Mouse (Mus musculus) left cerebral cortex, adult 11 months (tissue): ENCODE measurements around the gene Rbfox3.

Experiments
- DNase-seq: peaks from one replicate; pipeline ENCODE4 v3.0.0; 2022; ENCODE audit warnings: low spot score

The Rbfox3 gene

DNA sequence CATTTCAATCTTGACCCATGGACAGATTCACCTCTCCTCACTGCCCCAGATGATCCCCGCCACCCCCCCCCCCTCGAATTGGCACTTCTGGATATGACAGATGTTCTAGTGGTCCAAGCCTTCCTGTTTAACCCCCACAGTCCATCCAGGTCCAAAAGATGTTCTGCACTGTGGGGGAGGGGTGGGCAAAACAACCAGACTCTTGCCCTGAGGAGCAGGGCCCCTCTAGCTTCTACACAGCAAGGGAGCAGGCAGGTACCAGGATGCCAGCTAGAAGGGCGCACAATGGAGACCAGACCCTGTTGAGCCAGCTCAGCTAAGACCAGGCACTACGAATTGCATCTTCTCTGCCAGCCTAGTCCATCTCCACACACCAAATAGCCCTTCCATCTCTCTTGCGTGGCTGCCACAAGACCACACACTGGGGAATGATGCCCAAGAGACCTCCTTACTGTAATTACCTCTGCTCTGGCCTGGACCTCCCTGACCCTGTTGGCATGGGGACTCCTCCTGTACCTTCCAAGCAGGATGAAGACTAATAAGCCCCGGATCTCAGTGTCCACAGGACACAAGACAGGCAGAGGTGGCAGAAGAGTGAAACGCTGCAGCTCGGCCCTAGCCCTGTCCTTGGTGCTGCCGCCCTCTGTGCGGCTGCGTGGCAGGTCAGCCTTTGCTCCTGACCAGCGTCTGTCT, 5.1 kb downstream of the Rbfox3 start:
- DNase-seq: no peak

DNA sequence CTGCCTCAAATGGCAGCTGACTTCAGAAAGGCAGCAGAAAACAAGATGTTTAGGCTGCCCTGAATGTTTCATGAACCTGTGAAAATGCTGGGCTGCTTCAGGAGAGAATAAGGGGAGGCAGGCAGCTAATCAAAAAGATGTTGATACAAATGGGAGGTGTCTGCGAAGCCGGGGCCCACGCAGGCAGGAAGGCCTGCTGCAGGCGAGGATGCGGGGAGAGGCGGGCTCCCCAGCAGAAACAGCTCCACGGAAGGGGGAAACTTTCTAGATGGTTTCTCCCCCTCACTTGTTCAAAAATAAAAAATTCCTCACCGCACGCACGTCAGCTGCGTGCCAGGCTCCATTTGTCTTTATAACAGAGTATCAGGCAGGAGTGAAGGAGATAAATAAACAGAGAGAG, 5.7 kb downstream of the Rbfox3 start:
- no peak for DNase-seq

DNA sequence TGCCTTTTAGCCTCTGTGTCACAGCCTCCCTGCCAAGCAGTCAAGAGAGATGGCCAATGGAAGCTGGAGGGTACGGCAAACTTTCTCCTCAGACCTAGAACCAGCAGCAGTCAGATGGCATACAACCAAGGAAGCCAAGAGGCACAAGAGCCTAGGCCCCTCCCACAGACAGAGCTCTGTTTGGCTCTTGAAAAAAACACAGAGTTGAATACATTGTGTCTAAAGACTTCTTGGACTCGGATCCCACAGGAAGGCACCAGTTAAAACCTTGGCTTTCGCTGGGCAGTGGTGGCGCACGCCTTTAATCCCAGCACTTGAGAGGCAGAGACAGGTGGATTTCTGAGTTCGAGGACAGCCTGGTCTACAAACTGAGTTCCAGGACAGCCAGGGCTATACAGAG, 7.1 kb downstream of the Rbfox3 start:
- no peak for DNase-seq

DNA sequence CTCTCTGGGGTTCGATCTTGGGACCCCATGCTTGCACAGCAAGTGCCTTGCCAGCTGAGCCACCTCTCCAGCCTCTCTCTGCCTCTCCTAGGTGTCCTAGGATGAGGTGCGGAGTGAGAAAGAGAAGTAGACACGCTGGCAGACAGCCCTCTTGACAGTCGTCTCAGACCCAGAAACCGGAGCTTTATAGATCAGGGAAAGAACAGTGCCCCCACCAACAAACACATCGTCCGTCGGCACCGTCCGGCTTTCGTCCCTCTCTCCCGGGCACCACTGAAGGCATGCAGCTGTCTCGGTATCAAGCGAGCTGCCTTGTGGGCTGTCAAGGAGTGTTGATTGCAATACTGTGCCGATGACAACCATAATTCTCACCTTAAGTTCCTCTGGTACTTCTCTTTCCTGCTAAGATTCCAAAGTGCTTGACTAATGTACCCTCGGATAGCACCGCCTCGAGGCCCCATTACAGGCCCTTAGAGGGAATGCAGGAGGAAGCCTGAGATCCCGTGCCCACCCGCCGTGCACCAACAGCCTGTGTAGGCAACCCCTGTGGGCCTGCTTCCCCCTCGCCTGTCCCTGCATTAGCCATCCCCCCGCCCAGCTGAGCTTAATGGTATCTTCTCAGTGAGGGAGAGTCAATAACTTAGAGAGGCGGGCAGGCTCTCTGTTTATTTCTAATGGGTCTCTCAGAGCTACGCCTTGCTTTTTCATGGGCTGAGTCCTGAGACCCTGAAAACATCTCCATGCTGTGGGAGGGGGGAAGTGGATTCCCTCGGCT, 11.4 kb downstream of the Rbfox3 start:
- DNase-seq: no peak

DNA sequence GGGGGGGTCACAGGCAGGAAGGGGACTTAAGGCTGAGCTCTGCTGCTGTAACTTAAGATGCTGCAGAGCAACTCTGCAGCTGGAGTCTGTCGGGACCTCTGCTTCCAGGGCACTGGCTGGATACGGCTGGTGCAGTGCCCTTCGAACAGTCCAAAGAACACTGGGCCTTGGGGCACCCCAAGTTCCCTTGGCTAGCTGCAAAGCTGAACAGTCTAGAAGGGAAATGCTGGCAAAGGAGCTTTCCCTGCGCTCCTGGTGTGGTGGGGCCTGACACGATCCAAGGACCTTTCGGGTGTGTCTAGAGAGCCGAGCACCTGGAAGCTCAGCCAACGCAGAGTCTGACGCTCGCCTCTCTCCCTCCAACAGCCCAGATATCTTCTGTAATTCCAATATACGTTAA, 12.8 kb downstream of the Rbfox3 start:
- no peak for DNase-seq

DNA sequence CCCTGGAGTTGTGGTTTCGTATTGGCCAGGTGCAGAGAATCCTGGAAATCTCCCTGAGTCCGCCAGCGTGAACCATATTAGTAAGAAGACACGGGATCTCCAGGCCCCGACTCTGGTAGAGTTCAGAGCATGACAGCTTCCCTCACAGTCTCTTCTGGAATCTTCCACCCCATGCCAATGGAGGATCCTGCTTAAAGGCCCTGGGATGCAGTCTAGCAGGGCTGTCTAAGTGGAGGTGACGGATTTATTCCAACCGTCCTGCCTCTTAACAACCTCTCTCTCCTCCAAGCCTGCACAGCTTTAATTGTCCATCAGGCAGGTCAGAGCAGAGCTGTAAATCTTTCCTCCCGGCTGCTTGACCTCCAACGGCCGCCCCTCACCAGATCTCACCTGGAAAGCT, 13.2 kb downstream of the Rbfox3 start:
- DNase-seq: no peak

DNA sequence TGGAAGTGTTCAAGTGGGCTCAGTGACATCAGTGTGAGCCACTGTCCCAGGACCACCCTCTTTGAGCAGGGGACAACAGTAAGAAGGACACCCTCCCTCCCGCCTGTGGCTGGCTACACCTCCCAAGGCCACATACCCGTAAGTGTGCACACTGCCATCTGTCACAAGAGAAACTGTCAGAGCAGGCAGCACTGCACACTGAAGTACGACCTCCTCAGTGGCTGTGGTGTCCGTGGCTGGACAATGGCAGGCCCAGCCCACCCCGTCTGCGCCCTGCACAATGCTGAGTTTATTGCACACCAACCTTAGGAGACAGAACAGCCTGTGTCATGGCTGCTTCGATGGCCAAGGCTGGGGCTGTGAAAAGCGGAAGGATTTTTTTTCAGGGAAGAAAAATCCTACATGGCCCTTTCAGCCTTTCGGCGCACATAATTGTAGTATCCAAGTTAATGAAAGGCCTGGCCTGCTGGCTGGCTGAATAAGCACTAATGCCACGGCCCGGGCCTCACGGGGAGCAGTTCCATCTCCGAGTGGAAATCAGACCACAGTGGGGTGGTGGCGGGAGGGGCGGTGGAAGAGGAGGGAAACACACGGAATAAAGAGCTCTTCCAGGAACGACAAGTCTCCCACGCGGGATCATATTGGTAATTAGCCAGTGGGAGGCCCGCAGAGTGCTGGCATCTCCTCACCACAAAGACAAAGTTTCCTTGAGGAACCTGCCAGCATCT, 14.1 kb downstream of the Rbfox3 start:
- DNase-seq: no peak

DNA sequence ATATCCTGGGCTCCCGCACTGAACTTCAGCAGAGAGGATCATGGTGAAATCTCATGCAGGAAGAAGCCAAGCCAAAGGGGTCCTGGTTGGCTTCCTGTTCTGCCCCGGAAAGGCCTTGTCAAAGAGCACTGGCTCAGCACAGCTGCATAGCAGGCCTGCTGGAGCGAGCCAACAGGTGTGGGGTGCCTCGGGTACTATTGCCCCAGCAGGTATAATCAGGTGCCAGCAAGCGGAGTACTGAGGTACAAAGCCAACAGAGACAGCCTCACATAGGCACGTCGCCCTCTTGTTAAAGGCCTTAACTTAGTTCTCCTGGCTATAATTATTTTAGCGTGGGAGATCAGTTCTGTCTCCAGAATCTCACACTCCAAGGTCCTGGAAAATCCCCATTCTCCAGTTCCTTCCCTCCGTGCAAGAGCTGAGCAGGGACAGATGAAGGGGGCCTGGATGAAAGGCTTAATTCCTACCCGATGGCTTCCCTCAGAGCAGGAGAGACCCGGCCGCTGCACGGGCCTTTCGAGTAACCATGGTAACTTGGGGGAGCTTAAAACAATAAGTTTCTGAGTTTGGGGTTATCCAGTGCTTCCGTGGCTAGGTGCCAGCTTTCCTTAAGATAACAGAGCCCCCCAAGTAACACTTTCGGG, 15.2 kb downstream of the Rbfox3 start:
- DNase-seq: no peak

DNA sequence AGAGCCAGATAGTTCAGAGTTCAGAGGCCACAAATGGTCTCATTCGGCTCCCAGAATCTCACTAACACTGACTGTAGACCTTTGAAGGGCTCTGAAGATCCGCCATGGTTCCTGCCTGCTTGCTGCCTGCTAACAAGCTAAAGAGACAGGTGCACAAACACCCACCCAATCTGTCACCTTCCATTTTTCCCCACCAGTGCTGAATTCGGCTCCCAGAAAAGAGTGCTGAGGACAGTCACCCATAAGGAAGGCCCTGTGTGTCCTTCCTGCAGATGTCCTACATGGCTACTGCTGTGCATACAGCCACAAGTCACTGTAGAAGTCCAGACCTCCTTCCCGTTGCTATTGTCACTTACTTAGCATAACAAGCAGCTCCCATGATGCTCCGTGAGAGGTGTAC, 16.6 kb downstream of the Rbfox3 start:
- no peak for DNase-seq

DNA sequence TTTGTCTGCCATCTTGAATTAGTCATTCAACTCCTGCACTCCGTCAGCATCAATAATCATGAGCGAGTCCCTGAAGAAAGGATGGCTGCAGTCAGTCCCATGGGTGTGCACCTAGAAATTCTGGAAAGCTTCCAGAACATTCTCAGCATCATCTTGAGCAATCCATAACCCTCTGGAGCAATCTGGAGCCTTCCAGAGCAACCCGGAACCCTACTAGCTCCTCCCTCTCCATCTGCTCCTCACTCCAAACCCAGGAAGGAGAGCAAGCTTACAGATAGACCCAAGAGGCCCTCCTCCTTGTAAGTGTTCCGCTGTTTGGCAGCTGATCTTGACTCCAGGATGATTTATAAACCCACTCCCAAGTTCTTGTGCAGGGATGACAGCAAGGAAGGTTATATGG, 17.2 kb downstream of the Rbfox3 start:
- DNase-seq: no peak

DNA sequence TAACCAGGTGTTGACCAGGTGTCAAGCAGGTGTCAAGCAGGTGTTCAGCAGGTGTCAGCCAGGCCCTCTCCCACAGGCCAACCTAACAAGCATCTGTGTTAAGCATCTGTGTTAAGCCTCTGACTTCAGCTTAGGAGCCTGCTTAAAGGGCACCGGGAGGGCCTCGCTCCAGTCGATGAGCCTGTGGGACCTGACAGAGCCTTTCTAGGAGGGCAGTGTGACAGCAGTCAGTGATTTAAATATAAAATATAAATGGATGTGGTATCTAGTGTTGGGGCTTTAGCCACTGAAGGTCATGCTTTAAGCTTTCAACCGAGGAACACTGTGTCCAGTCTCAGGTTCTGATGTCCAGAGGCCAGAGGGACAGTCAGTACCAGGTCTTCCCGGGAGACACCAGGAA, 18.5 kb downstream of the Rbfox3 start:
- no peak for DNase-seq

DNA sequence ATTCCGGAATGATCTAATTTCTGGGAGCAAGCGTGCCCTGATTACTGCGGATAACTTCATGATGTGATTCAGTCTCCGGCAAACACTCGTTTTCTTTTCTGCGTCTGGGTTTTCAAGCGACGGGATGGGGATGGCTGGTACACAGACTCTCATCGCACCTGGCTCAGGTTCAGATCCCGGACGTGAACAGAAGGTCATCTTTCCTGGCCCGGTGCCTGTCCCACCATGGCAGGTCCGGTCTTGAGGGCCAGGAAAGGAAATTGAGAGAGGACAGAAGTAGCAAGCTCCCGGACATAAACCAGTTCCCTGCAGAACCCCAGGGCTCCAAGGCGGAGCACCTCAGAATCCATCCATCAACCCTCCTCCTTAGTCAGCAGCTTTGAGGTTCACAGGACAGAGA, 19.9 kb downstream of the Rbfox3 start:
- no peak for DNase-seq

DNA sequence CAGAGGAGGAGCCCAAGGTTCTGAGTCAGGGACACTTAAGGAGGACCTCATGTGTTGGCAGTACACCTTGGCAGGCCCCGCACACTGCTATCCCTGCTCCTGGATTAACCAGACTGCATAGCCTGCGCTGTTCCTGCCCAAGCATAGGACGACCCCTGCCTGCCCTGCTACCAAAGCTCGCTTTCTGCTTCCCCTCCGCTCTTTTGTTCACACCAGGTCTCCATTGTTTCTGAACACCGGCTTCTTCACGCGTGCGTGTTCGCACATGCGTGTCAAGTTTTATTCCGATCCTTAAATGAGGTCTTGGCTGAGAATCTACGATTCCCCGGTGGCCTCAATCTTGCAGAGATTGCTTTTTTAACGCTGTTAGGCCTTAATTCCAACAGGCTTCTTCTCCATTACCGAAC, 20.4 kb downstream of the Rbfox3 start:
- DNase-seq: no peak

DNA sequence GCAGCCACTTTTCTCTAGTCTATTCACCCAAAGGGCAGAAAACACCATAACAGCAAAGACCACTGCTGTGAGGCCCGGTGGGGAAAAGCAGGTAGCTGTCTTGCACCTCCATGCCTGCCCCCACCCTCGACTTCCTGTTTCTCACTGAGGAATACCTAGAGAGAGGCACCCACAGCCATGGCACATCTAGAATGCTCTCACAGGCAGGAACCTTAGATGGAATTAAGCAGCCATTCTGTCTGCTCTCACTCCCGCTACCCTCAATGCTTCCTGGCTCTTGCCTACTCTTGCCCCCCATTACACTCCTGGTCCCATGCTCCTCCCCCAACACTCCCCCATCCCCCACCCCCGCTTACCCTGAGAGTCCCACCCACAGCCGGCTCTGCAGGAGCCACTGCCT, 20.9 kb downstream of the Rbfox3 start:
- DNase-seq: no peak

DNA sequence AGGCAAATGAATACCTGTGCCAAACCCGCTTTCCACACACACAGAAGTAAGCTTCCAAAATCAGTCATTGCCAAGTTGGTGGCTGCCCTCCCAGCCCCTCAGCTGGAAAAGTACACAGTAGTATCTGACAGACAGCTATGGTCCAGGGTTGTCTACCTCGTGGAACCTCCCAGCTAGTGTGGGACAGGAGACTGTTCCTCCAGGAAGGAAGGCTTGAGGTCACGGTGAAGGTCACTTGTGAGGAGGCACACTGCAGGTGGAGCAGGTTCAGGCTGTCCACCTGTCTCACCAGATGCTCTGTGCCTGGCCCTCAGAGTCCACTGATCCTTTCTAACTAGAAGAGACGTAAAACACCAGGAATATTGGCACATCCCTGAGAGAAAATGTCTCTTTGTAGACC, 21.9 kb downstream of the Rbfox3 start:
- no peak for DNase-seq

DNA sequence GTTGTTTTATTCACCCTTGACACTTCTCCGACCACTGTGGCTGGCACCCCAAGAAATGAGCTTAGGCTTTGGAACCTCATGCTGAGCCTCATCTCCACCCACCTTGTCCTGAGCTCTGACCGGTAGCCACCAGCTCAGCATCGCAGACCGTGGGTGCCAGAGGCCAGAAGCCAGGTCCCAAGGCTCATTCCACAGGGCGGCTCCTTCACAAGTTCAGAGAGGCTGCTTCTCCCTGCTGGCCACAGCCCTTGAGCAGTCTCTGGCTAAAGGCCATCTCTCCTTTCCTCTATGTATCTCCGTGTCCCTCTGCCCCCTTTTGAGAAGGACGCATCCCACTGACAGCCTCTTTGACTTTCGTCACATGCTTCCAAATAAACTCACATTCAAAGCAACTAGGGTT, 23.0 kb downstream of the Rbfox3 start:
- DNase-seq: no peak

DNA sequence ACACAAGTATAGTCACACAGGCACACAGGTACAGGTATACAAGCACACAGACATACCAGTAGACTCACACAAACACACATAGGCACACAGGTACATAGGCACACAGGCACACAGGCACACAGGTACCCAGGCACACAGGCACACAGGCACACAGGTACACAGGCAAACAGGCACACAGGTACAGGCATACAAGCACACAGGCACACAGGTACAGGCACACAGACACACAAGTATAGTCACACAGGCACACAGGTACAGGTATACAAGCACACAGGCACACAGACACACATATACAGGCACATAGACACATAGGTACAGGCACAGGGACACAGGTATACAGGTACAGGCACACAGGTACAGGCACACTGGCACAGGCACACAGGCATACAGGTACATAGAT, 24.2 kb downstream of the Rbfox3 start:
- no peak for DNase-seq

DNA sequence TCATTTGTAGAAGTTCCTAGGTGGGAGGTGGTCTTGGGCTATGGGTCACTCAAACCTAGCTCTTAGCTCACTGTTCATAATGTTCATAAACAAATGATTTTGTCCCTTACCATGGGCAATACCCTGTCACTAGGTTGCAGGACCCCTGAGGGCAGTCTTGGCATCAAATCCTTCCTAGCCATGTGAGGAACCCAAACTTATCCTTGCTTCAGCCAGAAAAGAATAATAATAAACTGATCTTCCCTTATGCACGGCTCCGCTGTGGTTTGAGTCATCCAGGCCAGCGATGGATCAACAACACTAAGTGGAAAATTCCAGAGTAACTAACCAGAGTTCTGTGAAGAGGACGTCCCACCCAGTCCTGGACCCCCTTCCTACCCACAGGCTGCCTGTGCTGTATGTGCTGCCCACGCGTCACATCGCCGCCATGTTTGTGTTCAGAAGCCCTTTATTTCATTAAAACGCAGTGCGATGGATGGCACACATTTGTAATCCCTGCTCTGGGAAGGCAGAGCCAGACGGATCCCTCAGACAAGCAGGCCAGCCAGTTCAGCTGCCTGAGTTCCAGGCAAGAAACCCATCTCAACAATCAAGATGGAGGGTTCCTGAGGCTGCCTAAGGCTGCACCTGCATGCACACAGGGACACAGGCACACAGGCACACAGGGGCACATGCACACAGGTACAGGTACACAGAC, 25.0 kb downstream of the Rbfox3 start:
- no peak for DNase-seq

DNA sequence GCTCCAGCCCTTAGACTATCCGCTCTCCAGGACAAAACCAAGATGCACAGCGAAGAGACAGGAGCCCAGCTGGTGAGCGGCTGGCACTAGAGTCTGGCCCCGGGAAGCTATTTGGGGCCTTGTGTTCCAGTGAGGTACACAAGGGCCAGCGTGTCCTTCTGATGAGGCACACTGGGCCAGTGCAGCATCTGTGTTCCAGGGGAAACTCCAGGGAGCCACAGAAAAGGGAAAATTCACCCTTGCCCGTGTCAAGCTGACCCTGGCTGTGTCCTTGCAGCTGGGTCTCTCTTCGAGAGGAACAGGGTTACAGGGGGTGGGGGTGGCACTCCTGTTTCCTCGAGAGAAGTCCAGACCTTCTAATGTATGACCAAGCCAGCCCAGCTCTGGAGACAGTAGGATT, 25.8 kb downstream of the Rbfox3 start:
- no peak for DNase-seq

DNA sequence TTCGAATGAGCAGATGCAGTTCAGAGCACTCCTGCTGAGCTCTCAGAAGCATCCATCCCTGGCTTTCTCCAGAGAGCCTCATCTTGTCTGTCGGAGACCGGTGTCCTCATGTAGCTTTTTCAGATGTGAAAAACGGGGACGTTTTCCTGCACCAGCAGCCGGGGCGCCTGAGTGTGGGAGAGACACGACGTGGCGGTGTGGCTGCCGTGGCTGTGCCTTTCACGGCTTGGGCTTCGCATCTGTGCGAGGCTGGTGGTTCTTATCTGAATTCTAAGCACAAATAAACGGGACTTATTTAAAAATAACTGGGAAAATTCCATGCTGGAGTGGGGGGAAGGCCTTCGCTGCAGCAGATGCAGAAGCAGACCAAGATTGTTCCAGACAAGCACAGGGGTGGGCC, 26.3 kb downstream of the Rbfox3 start:
- no peak for DNase-seq

DNA sequence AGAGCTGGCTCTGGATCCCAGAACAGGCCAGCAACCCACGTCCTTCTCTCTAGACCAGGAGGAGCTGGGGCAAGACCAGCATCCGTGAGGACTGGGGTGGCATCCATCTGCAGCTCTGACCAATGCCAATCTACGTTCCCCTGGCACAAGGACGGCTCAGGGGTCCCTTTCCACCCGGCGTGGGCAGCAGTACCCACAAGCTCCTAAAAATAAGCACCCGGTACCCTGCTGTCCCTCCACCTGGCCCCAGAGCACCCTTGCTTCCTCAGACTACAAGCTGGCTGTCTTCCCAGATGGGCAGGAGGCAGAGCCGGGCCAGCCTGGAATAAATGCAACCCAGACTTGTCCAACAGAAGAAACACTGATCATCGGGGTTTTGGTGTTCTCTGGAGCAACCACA, 28.3 kb downstream of the Rbfox3 start:
- no peak for DNase-seq
